Mouse (Mus musculus): ENCODE data around the gene Smpd4.

Gene Smpd4

DNA sequence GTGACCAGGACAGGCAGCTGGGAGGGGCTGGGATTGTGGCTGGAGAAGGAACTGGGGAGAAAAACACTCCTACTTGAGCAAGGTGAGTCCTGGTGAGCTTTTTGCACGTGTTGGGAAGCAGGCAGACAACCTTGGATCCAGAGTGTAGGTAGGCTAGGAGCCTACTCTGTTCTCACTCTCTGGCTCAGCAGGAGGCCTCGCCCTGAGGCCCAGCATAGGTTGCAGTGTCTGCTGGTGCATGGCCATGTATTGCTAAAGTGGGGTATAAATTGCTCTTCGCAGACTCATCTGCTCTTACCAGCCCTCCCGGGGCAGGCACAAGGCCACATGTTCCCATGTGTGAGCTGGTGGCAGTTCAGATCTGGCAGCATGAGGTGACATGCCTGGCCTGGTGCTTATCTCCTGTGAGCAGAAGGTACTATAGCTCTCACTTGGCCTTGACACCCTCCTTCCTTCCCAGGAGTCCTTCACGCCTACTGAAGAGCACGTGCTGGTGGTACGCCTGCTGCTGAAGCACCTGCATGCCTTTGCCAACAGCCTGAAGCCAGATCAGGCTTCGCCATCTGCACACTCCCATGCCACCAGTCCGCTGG, 19.0 kb downstream of the Smpd4 start:
- no peak for DNase-seq (ENCODE audit: low spot score in 2 of 2)

DNA sequence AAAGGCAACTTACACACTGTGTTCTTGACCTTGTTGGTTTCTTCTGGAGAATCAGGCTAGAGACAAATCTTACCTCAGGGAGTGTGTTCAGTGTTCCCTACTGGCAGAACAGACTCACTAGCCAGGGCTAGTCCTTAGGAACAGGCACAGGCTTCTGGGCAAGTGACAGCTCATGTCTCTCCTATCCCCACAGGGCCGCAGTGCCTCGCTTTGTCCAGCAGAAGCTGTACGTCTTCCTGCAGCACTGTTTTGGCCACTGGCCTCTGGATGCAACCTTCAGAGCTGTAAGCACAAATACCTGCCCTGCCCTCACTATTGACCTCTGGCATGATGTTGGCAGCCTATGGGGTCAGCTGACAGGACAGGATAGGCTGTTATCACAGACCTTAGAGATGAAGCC, 19.9 kb downstream of the Smpd4 start:
- DNase-seq (ENCODE audit: low spot score in 2 of 2), result no peak

DNA sequence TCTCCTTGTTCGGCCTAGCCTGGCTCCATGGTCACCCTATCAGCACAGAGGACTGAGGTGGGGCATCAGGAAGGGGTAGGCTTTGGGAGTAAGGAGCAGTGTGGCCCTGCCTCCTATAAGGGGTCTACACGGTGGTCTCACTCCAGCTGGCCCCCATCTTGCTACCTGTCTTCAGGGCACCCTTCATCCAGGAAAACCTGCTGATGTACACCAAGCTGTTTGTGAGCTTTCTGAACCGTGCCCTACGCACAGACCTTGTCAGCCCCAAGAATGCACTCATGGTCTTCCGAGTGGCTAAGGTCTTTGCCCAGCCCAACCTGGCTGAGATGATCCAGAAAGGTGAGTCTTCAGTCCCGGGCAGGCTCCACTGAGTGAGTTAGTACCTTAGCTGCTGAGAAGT, 20.8 kb downstream of the Smpd4 start:
- DNase-seq (ENCODE audit: low spot score in 2 of 2), result no peak

DNA sequence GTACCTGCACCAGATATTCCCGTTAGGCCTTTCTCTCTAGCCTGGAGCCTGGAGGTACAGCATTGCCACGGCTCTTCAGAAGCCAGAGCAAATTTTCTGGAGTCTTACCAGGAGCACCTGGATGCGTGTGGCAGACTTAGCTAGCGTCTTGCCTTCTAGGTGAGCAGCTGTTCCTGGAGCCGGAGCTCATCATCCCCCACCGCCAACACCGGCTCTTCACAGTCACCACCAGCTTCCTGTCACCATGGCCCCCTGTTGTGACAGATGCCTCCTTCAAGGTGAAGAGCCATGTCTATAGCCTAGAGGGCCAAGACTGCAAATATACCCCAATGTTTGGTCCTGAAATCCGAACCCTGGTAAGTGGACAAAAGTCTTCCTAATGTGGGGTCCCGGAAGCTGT, 21.6 kb downstream of the Smpd4 start:
- DNase-seq (ENCODE audit: low spot score in 2 of 2), result no peak

DNA sequence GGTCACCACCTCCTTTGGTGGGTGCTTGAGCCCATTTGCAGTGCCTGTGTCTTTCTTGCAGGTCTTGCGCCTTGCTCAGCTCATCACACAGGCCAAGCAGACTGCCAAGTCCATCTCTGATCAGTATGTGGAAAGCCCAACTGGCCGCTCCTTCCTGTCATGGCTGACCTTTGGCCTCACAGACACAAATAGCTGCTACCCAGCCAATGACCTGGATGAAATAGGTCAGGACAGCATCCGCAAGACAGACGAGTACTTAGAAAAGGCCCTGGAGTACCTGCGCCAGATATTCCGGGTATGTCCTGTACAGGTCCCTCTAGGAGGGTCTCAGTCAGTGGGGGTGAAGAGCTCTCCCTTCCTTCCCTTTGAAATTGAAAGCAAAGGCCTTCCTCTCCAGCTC, 22.1 kb downstream of the Smpd4 start:
- DNase-seq (ENCODE audit: low spot score in 2 of 2), result no peak

DNA sequence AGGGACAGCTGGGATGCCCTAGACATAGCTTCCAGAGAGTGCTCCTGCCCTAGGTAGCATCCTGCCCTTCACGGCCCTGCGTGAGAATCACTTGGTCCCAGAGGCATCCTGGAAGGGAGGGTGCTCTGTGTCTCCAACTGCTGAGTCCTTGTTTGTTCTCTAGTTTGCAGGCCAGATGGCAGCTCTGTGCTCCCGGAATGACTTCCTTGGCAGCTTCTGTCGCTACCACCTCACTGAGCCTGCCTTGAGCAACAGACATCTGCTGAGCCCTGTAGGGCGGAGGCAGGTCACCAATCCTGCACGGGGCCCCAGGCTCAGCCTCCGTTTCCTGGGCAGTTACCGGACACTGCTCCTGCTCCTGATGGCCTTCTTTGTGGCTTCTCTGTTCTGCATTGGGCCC, 23.2 kb downstream of the Smpd4 start:
- no peak for DNase-seq (ENCODE audit: low spot score in 2 of 2)

DNA sequence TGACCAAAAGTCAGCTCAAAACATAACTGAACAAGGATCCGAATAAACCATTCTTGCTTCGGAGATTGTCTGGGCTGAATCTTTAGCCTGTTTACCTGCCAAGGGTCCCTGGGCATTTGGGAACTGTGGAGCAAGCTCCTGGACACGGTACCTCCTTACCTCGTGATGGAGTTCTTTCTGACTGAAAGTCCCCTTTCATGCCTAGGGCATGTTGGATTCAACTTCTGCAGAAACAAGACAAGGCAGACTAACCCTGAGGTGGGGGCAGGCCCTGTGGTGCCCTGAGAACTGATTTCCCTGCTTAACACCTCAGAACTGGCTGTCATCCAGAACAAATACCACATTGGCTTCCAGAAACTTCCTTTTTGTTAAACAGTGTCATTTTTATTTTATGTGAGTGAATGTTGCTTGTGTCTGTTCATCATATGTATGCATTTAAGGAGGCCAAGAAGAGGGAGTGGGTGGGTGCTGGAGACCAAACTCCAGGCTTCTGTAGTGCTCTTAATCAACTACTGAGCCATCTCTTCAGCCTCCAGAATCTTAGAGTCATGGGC, 24.4 kb downstream of the Smpd4 start:
- no peak for DNase-seq (ENCODE audit: low spot score in 2 of 2)

DNA sequence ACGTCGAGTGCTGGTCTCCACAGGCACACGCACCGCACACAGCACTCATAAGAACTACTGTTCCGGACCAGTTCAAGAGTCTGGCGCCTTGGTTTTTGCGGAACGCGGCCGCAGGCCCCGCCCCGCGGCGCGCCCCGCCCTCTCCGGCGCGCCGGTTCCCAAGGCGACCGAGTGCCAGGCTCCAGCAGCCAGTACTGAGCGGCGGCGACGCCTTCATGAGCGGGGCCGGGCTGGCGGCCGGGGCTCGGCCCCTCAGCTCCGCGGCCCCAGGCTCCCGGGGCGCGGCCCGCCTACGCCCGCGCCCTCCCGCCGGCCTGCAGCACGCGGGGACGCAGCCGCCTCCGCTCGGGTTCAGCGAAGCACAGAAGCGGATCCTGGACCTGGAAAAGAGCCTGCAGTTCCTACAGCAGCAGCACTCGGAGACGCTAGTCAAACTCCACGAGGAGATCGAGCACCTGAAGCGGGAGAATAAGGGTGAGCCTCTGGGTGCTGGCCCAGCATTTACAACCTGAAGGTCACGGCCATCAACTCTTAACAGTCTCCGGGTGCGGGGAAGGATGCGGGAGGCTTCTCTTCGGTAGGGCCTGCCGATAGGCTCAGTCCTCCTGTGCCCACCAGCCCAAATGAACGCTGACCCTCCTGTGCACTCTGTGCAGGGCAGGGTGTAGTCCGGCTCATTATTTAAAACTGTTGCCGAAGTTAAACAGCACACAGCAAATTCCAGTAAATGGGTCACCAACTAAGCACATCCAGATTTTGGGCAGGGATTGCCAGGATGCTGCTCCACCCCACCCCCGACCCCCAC, 27.4 kb downstream of the Smpd4 start, which contains the start of gene Ccdc74a:
Gene Ccdc74a, plus strand, starts transcription at position 161 of the 805 bp plus-strand sequence.
- DNase-seq (ENCODE audit: low spot score in 2 of 2), result peak; percentile 56 to 68

DNA sequence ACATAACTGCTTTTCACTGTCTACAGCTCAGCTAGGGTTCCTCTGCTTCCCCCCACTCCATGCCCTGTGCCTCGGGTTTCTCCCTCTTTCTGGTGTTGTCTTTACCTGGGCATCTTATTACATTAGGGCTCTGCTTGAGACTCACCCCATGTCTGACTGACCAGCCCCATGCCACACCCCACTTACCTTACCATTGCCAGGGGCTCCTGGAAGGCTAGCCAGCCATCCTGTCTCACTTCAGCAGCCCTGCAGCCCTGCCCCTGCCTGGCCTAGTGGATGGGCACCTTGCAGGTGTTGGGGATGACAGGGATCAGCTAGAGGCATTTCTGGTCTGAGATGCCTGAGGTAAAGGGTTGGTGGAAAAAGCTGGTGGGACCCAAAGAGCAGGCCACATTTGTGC, 28.0 kb downstream of the Smpd4 start:
- no peak for DNase-seq (ENCODE audit: low spot score in 2 of 2)

DNA sequence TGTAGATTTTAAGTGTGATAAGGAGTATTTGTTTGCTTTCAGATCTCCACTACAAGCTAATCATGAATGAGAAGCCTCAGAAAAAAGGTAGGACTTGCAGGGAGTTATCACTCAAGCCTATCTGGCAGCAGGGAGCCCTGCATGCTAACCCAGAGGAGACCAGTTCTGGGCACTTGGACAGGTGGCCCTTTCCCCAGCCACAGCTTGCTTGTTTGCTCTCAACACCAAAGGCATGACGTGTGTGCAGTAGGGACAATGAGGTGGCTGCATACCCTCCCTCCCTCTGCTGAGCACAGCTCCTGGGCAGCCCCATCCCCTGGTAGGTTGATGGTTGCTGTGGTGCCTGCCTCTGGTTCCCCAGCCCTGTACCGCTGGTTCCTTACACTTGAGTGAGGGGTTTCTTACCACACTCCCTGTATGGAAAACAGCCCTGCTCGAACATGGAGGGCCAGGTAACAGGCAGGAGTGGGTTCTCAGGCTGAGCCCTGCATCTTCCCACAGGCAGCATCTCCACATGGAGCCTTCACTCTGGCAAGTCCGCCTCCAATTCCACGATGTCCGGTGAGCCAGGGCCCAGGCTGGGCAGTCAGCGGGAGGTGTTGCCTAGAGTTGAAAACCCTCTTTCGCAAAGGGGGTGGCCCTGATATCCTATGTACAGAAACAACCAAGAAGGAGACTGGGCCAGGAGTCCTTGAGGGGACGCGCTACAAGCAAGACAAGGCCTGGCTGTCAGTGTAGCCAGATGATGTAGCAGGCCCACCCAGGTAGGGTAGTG, 28.6 kb downstream of the Smpd4 start:
- no peak for DNase-seq (ENCODE audit: low spot score in 2 of 2)

DNA sequence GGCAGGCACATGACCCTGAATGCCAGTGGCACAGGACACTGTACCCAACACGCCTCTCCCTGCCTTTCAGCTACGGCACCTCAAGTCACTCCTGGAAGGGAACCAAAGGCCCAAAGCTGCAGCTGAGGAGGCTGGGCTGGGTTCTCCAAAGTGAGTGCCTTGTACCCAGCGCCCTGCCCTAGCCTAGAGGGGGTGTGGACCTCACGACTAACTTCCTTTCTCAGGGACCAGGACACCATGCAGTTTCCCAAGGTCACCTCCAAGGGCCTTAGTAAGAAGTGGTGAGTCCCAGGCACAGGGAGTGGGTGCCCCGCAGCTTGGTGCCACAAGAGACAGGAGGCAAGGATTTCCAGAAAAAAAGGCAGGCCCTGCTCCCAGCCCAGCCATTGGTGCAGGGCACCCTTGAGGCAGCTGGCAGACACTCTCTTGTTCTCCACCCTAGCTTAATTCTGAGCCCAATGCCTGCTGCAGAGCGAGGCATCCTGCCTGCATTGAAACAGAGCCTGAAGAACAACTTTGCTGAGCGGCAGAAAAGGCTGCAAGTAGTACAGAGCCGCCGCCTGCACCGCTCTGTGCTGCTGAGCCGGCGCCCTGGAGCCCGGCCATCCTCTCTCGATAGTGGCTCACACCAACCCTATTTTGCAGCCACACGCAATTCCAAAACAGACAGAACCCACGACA, 30.9 kb downstream of the Smpd4 start:
- no peak for DNase-seq (ENCODE audit: low spot score in 2 of 2)

DNA sequence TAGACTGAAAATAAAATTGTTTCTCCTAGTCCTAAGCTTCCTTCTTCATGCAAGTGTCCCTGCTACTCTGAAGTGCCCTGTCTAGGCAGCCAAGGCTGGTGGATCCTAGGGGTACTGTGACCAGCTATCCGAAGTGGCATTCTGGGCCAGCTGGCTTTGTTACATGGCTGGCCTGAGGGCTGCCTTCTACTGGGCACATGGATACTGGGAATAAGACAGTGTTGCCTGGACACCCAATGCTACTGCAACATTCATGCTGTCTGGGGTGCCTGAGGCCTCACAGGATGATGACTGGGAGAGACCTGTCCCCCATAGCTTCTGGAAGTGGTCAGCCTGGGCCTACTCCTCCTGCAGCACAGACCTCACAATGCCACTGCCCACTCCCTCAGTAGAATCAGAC, 31.6 kb downstream of the Smpd4 start:
- DNase-seq (ENCODE audit: low spot score in 2 of 2), result no peak

DNA sequence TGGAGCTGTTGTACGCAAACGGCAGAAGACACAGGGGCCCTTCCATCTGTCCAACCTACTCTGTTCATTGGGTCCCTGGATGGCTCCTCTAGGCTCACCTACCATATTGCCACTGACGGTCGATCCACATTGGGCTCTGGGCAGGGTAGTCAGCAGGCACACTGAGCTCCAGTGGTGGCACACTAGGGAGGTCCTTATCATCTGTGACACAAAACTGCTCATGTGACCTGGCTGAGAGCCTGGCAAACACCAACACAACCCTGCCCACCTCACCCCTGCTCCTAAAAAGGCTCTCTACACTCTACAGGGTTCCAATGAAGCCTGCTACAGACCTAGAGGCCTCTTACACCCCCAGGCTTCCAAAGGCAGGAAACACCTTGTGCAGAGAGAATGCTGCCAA, 33.5 kb downstream of the Smpd4 start:
- no peak for DNase-seq (ENCODE audit: low spot score in 2 of 2)

DNA sequence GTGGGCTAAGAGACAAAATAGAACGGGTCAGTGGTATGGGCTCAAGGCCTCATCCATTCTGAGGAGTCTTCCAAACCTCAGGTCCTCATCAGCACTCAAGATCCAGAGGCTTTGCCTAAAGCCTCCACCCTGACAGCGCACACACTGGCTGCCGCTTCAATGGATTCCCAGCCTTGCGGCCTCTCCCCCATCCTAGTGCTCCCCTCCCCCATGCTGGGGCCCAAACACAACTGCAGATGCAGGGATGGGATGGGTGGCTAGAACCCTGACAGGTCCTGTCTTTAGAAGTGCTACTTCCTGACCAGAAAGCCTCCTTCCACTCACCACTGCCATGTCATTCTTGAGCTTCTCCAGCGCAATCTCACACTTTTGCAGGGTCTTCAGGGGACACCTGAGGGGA, 34.4 kb downstream of the Smpd4 start:
- no peak for DNase-seq (ENCODE audit: low spot score in 2 of 2)

DNA sequence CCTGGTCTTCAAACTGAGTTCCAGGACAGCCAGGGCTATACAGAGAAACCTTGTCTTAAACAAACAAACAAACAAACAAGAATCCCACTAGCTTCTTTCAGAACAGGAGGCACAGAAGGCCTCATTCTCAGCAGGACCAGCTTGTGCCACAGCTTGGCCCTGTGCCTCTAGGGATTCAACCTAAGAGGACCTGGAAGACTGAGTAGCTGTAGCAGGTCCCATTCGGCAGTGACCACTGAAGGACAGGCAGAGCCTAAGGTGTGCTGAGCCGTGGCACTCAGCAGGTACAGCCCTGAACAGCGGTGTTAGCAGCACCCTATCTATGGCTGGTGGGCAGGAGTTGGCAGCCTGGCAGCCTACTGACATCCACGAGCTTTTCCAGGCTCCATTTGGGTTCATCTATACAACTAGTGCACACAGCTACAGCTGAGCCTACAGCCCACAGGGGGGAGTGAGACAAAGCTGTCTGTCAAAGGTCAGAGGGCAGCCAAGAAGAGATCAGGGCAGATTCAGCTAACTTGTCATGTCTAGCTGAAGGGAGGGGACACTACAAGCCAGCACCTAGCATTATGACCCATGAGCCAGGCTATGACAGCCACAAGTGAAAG, 35.1 kb downstream of the Smpd4 start:
- no peak for DNase-seq (ENCODE audit: low spot score in 2 of 2)

DNA sequence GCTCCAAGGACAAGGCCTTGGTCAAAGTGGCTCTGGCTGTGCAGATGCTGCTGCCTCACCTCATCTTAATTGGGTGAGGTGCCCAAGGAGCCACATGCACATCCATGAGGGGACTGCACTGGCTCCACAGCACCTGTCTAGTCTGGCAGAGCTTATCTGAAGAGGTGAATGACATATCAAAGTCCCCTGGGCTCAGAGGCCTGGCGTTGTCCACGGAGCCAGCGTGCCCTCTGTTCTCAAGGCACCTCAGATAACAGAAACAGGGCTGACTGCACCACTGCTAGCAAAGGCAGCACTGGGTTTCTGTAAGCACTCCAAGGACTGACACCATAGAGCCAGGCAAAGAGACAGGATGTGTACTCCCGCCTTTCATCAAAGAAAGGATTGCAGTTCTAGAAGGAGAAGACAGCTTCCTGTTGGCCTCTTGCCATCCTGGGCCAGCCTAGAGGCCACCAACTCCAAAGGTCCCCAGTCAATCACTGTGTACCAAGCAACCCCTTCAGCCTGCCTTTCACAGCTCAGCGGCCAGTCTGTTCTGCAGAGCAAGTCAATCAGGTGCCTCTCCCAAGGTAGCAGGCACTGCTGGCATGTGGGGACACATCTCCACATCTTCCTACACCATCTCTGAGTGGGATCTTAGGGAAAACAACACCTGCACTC, 37.2 kb downstream of the Smpd4 start:
- DNase-seq (ENCODE audit: low spot score in 2 of 2), result no peak

DNA sequence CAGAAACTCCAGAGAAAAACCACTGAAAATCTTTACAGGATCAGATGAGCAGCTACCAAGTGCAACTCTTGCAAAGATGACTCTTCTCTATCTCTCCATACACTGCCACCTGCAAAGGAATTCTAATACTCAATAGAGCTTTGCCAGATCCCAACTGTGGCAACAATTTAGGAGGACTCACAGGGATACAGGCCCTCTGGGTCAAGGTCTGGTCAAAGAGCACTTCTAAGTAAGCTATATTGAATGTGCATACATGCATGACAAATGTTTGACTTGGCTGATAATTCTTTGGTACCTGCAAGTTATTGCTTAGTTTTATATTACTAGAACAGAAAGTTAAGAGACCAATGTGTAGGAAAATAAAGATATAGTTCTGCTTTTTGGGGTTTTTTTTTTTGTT, 46.4 kb downstream of the Smpd4 start:
- DNase-seq (ENCODE audit: low spot score in 2 of 2), result no peak

DNA sequence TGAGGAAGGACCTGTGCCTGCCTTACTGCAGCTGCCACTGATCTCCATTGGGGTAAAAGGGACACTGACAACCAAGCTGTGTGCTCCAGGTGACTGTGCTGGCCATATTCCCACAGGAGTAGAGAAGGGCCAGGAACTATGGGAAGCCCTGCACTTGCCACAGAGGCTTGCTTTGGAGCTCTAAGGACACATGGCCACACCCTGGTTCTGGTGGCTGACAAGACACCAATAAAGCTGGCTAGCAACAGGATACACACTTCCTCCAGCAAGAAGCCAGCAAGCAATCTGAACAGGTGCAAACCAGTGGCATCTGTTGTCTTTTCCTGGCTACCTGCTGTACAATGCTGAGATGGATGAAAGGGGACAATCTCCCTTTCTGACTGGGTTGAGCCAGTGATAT, 50.7 kb downstream of the Smpd4 start:
- DNase-seq (ENCODE audit: low spot score in 2 of 2), result no peak

All from natural killer cell, adult 2 months (primary cell).